Mouse (Mus musculus): Measurements from ENCODE around the gene St8sia1.

Gene St8sia1

GRCm38 (mm10) chr6:142909771-142910105 is 54.5 kb downstream of the St8sia1 start:
- DNase-seq (ENCODE audit: low read depth, low spot score), result no peak

- DNase-seq (ENCODE audit: low read depth, low spot score), result no peak
Measured at GRCm38 (mm10) chr6:142908911-142909770, 55.1 kb downstream of the St8sia1 start.

- no peak for DNase-seq (ENCODE audit: low read depth, low spot score)
Measured at GRCm38 (mm10) chr6:142908412-142908811, 55.8 kb downstream of the St8sia1 start.

- no peak for DNase-seq (ENCODE audit: low read depth, low spot score)
Measured at GRCm38 (mm10) chr6:142895371-142895770, 68.9 kb downstream of the St8sia1 start.

- no peak for DNase-seq (ENCODE audit: low read depth, low spot score)
Measured at GRCm38 (mm10) chr6:142893716-142894115, 70.5 kb downstream of the St8sia1 start.

GRCm38 (mm10) chr6:142890321-142890720 is 73.9 kb downstream of the St8sia1 start:
- DNase-seq (ENCODE audit: low read depth, low spot score), result no peak

GRCm38 (mm10) chr6:142888970-142889740 is 75.1 kb downstream of the St8sia1 start:
- no peak for DNase-seq (ENCODE audit: low read depth, low spot score)

GRCm38 (mm10) chr6:142888346-142888745 is 75.9 kb downstream of the St8sia1 start:
- DNase-seq (ENCODE audit: low read depth, low spot score), result no peak

- no peak for DNase-seq (ENCODE audit: low read depth, low spot score)
Measured at GRCm38 (mm10) chr6:142887375-142887774, 76.9 kb downstream of the St8sia1 start.

GRCm38 (mm10) chr6:142885364-142886154 is 78.7 kb downstream of the St8sia1 start:
- no peak for DNase-seq (ENCODE audit: low read depth, low spot score)

- DNase-seq (ENCODE audit: low read depth, low spot score), result no peak
Measured at GRCm38 (mm10) chr6:142884128-142884527, 80.1 kb downstream of the St8sia1 start.

GRCm38 (mm10) chr6:142880849-142881470 is 83.3 kb downstream of the St8sia1 start:
- no peak for DNase-seq (ENCODE audit: low read depth, low spot score)

- DNase-seq (ENCODE audit: low read depth, low spot score), result no peak
Measured at GRCm38 (mm10) chr6:142878744-142879701, 85.2 kb downstream of the St8sia1 start.

- DNase-seq (ENCODE audit: low read depth, low spot score), result no peak
Measured at GRCm38 (mm10) chr6:142877221-142877620, 87.0 kb downstream of the St8sia1 start.

- peak; percentile 26 for DNase-seq (ENCODE audit: low read depth, low spot score)
Measured at GRCm38 (mm10) chr6:142876279-142876899, 87.9 kb downstream of the St8sia1 start.

- no peak for DNase-seq (ENCODE audit: low read depth, low spot score)
Measured at GRCm38 (mm10) chr6:142873795-142874563, 90.3 kb downstream of the St8sia1 start.

GRCm38 (mm10) chr6:142869715-142870422 is 94.4 kb downstream of the St8sia1 start:
- DNase-seq (ENCODE audit: low read depth, low spot score), result no peak

GRCm38 (mm10) chr6:142867471-142868055 is 96.7 kb downstream of the St8sia1 start:
- peak; percentile 51 for DNase-seq (ENCODE audit: low read depth, low spot score)
